Mouse (Mus musculus) embryonic facial prominence, embryonic 12.5 days (tissue): ENCODE data around the gene Klhdc2. TPM values are rescaled to one million over a fixed set of nuclear protein-coding genes. Genes with fewer than 3 reads are reported as not detected.

Experiments
- ATAC-seq: fragments of 200-750 bp; cut with Nextera tagmentation; 2 replicates; pipeline ENCODE4 v1.8.0; 2017; ENCODE audit not compliant: insufficient number of reproducible peaks, insufficient read depth, low FRiP score, low TSS enrichment
- H3K27ac ChIP-seq: fragments of 300-500 bp; sonication (generic); 2 replicates; pipeline ENCODE4 v1.5.1; 2016; ENCODE audit warnings: mild to moderate bottlenecking
- H3K27me3 ChIP-seq: fragments of 300-500 bp; sonication (generic); 2 replicates; pipeline ENCODE4 v1.6.1; 2016; ENCODE audit warnings: mild to moderate bottlenecking, moderate library complexity
- H3K36me3 ChIP-seq: fragments of 300-500 bp; sonication (generic); 2 replicates; pipeline ENCODE4 v1.6.1; 2016; ENCODE audit warnings: mild to moderate bottlenecking
- H3K4me1 ChIP-seq: fragments of 300-500 bp; sonication (generic); 2 replicates; pipeline ENCODE4 v1.6.1; 2016
- H3K4me2 ChIP-seq: fragments of 300-500 bp; sonication (generic); replicated peaks from 2 replicates; pipeline ENCODE4 v1.6.1; 2016; ENCODE audit warnings: mild to moderate bottlenecking, moderate library complexity
- H3K4me3 ChIP-seq: fragments of 300-500 bp; sonication (generic); 2 replicates; pipeline ENCODE4 v1.5.1; 2016; ENCODE audit warnings: mild to moderate bottlenecking
- H3K9ac ChIP-seq: fragments of 300-500 bp; sonication (generic); 2 replicates; pipeline ENCODE4 v1.6.1; 2016; ENCODE audit warnings: mild to moderate bottlenecking, moderate library complexity
- H3K9me3 ChIP-seq: fragments of 300-500 bp; sonication (generic); 2 replicates; pipeline ENCODE4 v1.6.1; 2016; ENCODE audit warnings: mild to moderate bottlenecking, moderate library complexity
- WGBS: fragments of 180-500 bp; shearing (Covaris S2); methylation state at CpG from one replicate; pipeline ENCODE4 v1.1.7; 2016; 5-methylcytosine and 5-hydroxymethylcytosine counted together
- polyA plus RNA-seq: library from polyadenylated mRNA; unstranded; fragments of >200 nt; fragmentation: Nextera tagmentation; extraction: Ambion mirVana; gene quantifications from 2 replicates; pipeline ENCODE4 v1.2.1, GENCODE M21; 2016

Klhdc2 gene
- 199 and 203 TPM in 2 replicates for polyA plus RNA-seq

DNA sequence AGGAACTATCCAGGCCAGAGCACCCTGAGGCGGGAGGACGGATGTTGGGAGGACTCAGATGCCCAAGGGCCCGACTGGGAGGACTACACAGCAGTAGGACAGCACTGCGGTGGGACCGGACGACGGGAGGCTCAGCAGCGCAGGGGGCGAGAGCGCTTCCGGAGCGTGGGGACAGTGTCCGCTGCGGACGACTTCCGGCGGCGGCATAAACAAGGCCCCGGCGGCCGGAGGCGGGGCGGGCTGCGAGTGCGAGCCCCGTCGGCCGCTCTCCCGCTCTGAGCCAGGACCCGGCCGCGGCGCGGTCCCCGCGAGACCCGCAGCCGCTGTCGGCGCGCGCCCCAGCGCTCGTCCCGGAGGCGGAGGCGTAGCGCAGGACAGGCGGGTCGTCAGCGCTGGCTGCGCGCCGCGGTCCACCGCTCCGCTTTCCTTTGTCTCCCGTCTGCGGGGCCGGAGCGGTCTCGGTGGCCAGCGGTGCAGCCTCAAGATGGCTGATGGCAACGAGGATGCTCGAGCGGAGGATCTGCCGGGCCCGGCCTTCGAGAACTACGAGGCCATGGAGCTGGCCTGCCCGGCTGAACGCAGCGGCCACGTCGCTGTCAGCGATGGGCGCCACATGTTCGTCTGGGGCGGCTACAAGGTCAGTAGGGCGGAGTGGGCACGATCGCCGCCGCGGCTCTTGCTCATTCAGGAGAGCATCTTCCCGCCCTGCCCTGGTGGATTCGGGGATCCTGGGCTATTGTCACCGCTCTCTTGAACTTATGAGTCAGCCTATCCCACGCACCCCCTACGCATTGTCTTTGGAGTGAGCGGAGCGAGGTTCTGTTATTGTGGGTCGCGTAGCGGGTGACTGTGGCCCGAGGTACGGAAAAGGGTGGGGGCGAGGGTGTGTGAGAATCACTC, at the start of gene Klhdc2:
Gene Klhdc2, plus strand, starts transcription at position 171 of the 900 bp plus-strand sequence.
- Histone ChIP-seq H3K36me3 (peaks cover 20% of the 10 kb centered on the region), H3K9ac (peak within 1 kb of the TSS; percentile 98), H3K9me3 (no peaks in the 10 kb centered on the region), H3K4me1 (peaks cover 21% of the 10 kb centered on the region), H3K27ac (peak within 1 kb of the TSS; percentile 98), H3K4me3 (peak within 1 kb of the TSS; percentile 97), H3K4me2 (peak within 1 kb of the TSS; percentile 69), H3K27me3 (no peaks in the 10 kb centered on the region)
- under 1% methylated on average over 85 of the region's 98 CpGs for WGBS
- peak; percentile 84 for ATAC-seq

DNA sequence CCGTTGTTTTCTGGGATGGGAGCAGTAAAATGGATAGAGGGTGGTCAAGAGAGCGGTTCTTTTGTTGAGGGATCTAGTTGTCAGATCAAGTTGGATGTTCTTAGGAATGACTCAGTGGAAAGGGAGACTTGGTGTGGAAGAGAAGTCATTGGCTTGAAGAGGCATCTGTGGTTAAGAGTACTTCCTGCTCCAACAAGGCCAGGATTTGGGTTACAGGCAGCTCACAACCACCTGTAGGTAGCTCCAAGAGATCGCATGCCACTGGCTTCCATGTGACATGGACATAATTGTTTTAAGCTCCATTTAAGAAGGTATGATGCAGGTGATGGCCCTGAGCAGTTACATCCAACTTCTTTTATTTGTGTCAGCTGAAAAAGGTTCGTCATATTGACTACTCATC, 46.7 kb upstream of the Klhdc2 start:
- Histone ChIP-seq H3K4me2 (no peak overlapping the region), H3K4me1 (no peaks in the 10 kb centered on the region), H3K27me3 (no peaks in the 10 kb centered on the region), H3K4me3 (no peak overlapping the region), H3K9ac (no peak overlapping the region), H3K27ac (no peak overlapping the region), H3K9me3 (no peaks in the 10 kb centered on the region), H3K36me3 (no peaks in the 10 kb centered on the region)
- ATAC-seq: no peak
- 87% methylated on average over 4 of the region's 4 CpGs for WGBS

DNA sequence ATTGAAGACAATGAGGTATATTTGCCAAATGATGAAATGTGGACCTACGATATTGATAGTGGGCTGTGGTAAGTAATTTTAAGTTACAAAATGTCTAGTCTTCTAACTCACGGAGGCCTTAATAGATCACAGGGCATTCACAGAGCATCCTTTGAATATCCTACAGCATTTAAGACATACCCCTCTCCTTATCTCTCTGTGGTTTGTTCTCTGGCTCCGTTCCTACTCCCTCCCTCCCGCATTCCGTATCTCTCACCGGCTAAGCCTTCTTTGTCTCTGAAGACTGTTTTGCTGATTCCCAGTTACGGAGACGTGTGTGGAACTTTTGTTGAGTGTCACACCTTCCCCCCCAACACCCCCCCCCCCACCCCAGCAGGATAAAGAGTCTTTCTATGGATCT, 45.7 kb upstream of the Klhdc2 start:
- Histone ChIP-seq H3K4me2 (no peak overlapping the region), H3K27ac (no peak overlapping the region), H3K27me3 (no peaks in the 10 kb centered on the region), H3K4me3 (no peak overlapping the region), H3K9ac (no peak overlapping the region), H3K4me1 (no peaks in the 10 kb centered on the region), H3K9me3 (no peaks in the 10 kb centered on the region), H3K36me3 (no peaks in the 10 kb centered on the region)
- 81% methylated on average over 8 of the region's 8 CpGs for WGBS
- ATAC-seq: no peak

DNA sequence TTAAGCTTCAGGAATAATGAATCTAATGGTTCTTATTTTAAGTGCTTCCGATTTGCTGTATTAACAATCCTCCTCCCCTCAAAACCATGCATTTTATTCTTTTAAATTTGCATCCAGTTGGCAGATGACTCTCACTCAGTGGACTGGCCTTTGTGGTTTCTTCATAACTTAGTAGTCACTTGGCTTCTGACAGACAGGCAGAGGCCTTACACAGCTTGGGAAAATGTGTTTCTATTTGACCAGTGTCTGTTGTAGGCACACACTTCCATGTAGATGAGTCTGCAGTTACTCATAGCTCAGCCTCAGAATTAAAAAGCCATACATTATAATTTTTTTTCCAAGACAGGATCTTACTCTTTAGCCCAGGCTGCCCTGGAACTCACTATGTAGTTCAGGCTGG, 42.7 kb upstream of the Klhdc2 start:
- H3K4me3 ChIP-seq: no peak overlapping the region
- H3K27ac ChIP-seq: no peak overlapping the region
- H3K4me1 ChIP-seq: 0 out of 2 replicates have a peak, but pooled peaks cover 3% of the 10 kb centered on the region
- no peaks in the 10 kb centered on the region for H3K9me3 ChIP-seq
- H3K9ac ChIP-seq: no peak overlapping the region
- no peaks in the 10 kb centered on the region for H3K27me3 ChIP-seq
- no peak for ATAC-seq
- WGBS: 96% methylated on average over 1 of the region's 1 CpGs
- no peaks in the 10 kb centered on the region for H3K36me3 ChIP-seq
- H3K4me2 ChIP-seq: no peak overlapping the region

DNA sequence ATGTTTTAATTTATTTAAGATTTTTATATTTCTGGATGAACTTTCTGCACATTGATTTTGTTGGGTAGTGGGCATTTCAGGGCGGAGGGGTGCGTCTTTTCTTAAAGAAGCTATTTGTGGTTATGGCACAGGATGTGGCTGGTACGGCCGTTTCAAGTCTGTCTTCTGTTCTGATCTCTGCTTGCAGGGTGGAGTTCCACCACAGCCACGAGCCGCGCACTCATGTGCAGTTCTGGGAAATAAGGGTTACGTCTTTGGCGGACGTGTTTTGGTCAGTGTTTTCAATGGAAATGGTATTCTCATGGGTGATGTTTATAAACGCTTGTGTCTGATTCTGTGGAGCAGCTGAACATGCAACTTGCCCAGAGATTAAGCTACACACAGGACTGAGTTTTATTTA, 38.6 kb upstream of the Klhdc2 start:
- Histone ChIP-seq H3K4me3 (no peak overlapping the region), H3K9ac (no peak overlapping the region), H3K4me1 (0 out of 2 replicates have a peak, but pooled peaks cover 3% of the 10 kb centered on the region), H3K27ac (no peak overlapping the region), H3K4me2 (no peak overlapping the region), H3K9me3 (no peaks in the 10 kb centered on the region), H3K27me3 (no peaks in the 10 kb centered on the region), H3K36me3 (no peaks in the 10 kb centered on the region)
- 84% methylated on average over 11 of the region's 11 CpGs for WGBS
- no peak for ATAC-seq

DNA sequence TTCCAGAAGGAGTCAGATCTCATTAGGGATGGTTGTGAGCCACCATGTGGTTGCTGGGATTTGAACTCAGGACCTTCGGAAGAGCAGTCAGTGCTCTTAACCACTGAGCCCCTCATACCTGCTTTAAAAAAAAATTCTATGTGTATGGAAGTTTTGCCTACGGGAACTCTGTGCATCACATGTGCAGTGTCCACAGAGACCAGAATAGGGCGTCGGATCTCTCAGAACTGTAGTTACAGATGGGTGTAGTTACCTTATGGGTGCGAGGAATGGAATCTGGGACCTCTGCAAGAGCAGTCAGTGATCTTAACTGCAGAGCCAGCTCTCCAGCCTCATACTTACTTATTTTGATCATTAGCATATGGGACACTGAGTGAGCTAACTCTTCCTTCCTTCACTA, 34.2 kb upstream of the Klhdc2 start:
- H3K27ac ChIP-seq: no peak overlapping the region
- H3K4me3 ChIP-seq: no peak overlapping the region
- no peaks in the 10 kb centered on the region for H3K9me3 ChIP-seq
- H3K36me3 ChIP-seq: no peaks in the 10 kb centered on the region
- no peak overlapping the region for H3K4me2 ChIP-seq
- H3K4me1 ChIP-seq: no peaks in the 10 kb centered on the region
- WGBS: 91% methylated on average over 5 of the region's 5 CpGs
- H3K27me3 ChIP-seq: no peaks in the 10 kb centered on the region
- H3K9ac ChIP-seq: no peak overlapping the region
- no peak for ATAC-seq

DNA sequence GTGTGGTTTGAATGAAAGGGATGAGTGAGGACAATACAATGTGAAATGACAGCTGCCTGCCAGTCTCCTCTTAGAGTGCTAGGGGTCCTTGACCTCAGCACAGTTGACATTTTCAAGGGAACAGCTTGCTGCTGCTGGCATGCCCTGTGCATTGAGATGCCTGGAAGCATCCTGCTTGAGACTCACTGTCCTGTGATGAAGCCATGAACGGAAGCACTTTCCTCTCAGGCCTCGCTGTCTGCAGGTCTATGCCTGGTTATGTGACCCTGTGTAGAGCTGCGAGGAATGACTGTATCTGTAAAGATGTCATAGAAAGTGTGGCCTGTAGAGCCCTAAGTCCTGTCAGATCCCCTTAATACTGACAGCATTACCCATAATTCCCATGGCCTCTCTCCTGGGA, 31.4 kb upstream of the Klhdc2 start:
- Histone ChIP-seq H3K27me3 (no peaks in the 10 kb centered on the region), H3K36me3 (no peaks in the 10 kb centered on the region), H3K27ac (no peak overlapping the region), H3K4me2 (no peak overlapping the region), H3K4me1 (no peaks in the 10 kb centered on the region), H3K9ac (no peak overlapping the region), H3K4me3 (no peak overlapping the region), H3K9me3 (no peaks in the 10 kb centered on the region)
- WGBS: 89% methylated on average over 3 of the region's 3 CpGs
- ATAC-seq: no peak

DNA sequence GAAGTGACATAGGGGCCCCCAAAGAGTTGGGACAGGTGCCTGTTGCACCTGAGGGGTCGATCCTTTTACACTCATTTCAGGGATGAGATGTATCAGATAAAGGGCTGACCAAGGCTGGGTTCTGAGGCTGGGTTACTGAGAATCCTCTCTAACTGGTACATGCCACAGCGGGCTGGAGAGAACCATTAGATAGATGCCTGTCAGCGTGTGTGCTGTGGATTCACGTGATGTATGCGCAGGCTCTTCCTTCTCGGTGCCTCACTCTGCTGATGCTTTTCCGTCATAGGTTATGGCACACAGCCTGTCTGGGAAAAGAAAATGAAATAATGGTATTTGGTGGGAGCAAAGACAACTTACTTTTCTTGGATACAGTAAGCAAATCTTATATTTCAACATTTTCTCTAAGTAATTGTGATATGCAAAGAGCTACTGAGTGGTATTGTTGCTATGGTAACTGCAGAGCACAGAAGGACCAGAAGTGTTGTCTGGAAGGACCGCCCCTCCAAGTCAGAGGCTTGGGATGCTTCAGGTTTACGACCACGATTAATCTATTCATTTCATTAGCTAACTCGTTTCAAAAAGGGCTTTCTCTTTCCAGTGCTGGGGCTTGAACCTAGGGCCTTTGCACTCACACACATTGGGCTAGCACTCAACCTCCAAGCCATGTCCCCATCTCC, 28.4 kb upstream of the Klhdc2 start:
- no peak overlapping the region for H3K4me2 ChIP-seq
- H3K4me3 ChIP-seq: no peak overlapping the region
- no peaks in the 10 kb centered on the region for H3K36me3 ChIP-seq
- no peaks in the 10 kb centered on the region for H3K27me3 ChIP-seq
- 79% methylated on average over 11 of the region's 11 CpGs for WGBS
- no peaks in the 10 kb centered on the region for H3K9me3 ChIP-seq
- H3K9ac ChIP-seq: no peak overlapping the region
- no peaks in the 10 kb centered on the region for H3K4me1 ChIP-seq
- no peak for ATAC-seq
- H3K27ac ChIP-seq: no peak overlapping the region

DNA sequence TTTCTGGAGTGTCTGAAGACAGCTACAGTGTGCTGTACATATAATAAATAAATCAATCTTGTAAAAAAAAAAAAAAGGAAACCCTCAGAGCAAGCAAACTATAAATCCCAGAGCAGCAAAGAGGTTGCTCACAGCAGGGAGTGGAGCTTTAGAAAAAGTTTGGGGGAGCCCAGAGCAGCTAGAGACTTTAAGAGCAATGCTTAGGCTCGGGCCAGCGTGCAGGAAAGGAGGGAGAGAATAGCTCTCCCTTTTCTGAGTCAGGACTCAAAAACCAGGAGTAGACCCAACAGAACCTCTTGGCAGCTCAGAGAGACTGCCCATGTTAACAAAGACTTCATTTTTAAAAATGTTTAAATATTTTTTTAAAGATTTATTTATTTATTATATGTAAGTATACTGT, 27.5 kb upstream of the Klhdc2 start:
- no peak for ATAC-seq
- no peaks in the 10 kb centered on the region for H3K36me3 ChIP-seq
- no peaks in the 10 kb centered on the region for H3K9me3 ChIP-seq
- no peak overlapping the region for H3K4me2 ChIP-seq
- no peak overlapping the region for H3K9ac ChIP-seq
- WGBS: 66% methylated on average over 2 of the region's 2 CpGs
- no peaks in the 10 kb centered on the region for H3K4me1 ChIP-seq
- no peaks in the 10 kb centered on the region for H3K27me3 ChIP-seq
- no peak overlapping the region for H3K4me3 ChIP-seq
- H3K27ac ChIP-seq: no peak overlapping the region

DNA sequence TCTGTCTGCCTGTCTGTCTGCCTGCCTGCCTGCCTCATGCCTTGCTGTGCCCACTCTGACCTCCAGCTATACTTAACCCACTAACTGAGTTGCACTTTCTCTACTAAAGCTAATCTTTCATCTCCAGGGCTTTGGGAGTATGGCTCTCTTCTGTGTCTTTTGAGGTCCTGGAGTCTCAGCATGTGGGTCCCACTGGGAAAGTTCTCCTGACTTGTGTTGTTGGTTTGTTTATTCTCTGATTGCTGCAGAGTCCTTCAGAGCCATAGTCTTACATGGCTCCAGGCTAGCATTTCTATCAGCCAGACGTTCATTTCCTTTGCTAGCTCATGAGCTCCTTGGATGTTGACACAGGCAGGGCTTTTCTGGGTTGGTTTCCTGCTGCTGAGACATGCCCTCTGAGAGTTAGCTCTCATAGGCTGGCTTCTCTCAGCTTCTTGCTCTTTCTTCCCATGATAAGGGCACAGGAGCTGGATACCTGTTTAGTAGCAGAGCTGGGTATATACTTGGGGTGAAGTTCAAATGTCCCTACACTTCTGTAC, 16.5 kb upstream of the Klhdc2 start:
- Histone ChIP-seq H3K9ac (no peak overlapping the region), H3K36me3 (no peaks in the 10 kb centered on the region), H3K4me3 (no peak overlapping the region), H3K27me3 (no peaks in the 10 kb centered on the region), H3K4me1 (no peaks in the 10 kb centered on the region), H3K4me2 (no peak overlapping the region), H3K9me3 (no peaks in the 10 kb centered on the region), H3K27ac (no peak overlapping the region)
- WGBS: 7% methylated on average over 1 of the region's 1 CpGs
- ATAC-seq: no peak

DNA sequence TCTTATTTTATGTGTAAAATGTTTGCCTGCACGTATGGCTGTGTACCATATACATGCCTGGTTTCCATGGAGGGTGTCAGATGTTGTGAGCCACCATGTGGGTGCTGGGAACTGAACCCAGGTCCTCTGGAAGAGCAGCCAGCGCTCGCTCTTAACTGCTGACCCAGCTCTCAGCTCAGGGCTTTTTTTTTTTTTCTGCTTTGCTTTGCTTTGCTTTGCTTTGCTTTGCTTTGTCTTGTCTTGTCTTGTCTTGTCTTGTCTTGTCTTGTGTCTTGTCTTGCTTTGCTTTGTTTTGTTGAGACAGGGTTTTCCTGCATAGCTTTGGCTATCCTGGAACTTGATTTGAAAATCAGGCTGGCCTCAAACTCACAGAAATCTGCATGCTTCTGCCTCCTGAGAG, 15.6 kb upstream of the Klhdc2 start:
- H3K4me1 ChIP-seq: no peaks in the 10 kb centered on the region
- no peak overlapping the region for H3K27ac ChIP-seq
- H3K36me3 ChIP-seq: no peaks in the 10 kb centered on the region
- no peak for ATAC-seq
- H3K4me2 ChIP-seq: no peak overlapping the region
- H3K4me3 ChIP-seq: no peak overlapping the region
- WGBS: 89% methylated on average over 3 of the region's 3 CpGs
- no peaks in the 10 kb centered on the region for H3K27me3 ChIP-seq
- H3K9me3 ChIP-seq: no peaks in the 10 kb centered on the region
- no peak overlapping the region for H3K9ac ChIP-seq

DNA sequence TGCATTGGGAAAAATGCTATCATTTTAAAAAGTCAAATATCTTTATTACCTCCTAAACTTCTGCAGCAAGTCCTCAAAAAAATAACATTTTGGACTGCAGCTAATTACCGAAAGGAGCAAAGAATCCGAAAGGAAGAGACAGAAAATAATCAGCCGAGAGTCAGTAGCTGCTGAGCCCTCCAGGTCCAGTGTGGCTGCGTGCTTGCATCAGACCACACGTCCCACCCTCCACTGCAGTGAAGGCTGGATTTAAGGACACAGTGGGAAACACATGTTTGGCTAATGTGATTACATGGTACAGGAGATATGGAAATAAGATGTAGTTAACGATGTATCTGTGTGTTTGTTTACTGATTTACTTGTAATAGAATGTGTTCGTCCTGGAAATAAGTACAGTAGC, 13.3 kb upstream of the Klhdc2 start:
- no peaks in the 10 kb centered on the region for H3K4me1 ChIP-seq
- H3K27me3 ChIP-seq: no peaks in the 10 kb centered on the region
- H3K36me3 ChIP-seq: no peaks in the 10 kb centered on the region
- 81% methylated on average over 7 of the region's 7 CpGs for WGBS
- H3K27ac ChIP-seq: no peak overlapping the region
- no peak overlapping the region for H3K9ac ChIP-seq
- no peaks in the 10 kb centered on the region for H3K9me3 ChIP-seq
- no peak overlapping the region for H3K4me3 ChIP-seq
- no peak overlapping the region for H3K4me2 ChIP-seq
- ATAC-seq: no peak
